Mouse (Mus musculus): ENCODE measurements around the gene H2-Ob.

DNA sequence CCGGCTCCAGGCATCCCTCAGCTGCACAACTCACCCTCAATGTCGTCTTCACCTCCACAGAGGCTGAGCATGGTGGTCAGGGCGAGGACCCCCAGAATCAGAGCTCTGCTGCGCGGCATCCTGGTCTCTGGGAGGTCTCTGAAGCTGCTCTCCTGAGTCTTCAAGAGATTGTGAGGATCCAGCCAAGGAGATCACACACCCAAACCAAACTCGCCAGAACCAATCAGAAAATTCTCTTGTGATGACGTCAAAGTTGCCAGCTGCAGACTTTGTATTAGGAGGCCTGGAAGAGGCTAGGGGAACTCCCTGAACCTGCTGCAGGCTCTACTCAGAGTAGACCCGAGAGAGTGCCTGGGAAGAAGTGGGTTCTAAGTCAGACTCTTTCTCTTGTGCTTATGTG lies 48.9 kb downstream of the H2-Ob start, which contains the start of gene H2-Aa:
- TF ChIP-seq CTCF (IDR thresholded peaks at IDR 0.05; ENCODE audit: extremely low read depth, insufficient read depth, insufficient read length, insufficient replicate concordance) (no peak), POLR2A (IDR thresholded peaks at IDR 0.05; ENCODE audit: low read depth, low read length) (peak; percentile 88)
